Mouse (Mus musculus) urinary bladder, adult 2 months (tissue): Measurements from ENCODE around the gene Btbd6. TPM values are rescaled to one million over a fixed set of nuclear protein-coding genes. Genes with fewer than 3 reads are reported as not detected.
A peak's percentile ranks its signal among the peaks of the same experiment; 100 is the strongest.

Source experiments
- DNase-seq: peaks from one replicate; pipeline ENCODE4 v3.0.0; 2022; ENCODE audit warnings: low spot score
- polyA plus RNA-seq: library from polyadenylated mRNA; depleted of rRNA; stranded (reverse); fragments of >200 nt; gene quantifications from 2 replicates; pipeline ENCODE4 v1.2.3, GENCODE M21; 2012

The Btbd6 gene
- polyA plus RNA-seq, 1 experiment, result 26.8 TPM

- DNase-seq, result no peak
These were observed 23.2 kb upstream of the Btbd6 start for GRCm38 (mm10) chr12:112952926-112953565.

GRCm38 (mm10) chr12:112955800-112956199 is 20.5 kb upstream of the Btbd6 start:
- no peak for DNase-seq

- no peak for DNase-seq
These were observed 18.0 kb upstream of the Btbd6 start for GRCm38 (mm10) chr12:112958303-112958702.

GRCm38 (mm10) chr12:112959421-112959820 is 16.9 kb upstream of the Btbd6 start:
- DNase-seq, result no peak

- no peak for DNase-seq
These were observed 14.9 kb upstream of the Btbd6 start for GRCm38 (mm10) chr12:112961428-112961827.

DNA sequence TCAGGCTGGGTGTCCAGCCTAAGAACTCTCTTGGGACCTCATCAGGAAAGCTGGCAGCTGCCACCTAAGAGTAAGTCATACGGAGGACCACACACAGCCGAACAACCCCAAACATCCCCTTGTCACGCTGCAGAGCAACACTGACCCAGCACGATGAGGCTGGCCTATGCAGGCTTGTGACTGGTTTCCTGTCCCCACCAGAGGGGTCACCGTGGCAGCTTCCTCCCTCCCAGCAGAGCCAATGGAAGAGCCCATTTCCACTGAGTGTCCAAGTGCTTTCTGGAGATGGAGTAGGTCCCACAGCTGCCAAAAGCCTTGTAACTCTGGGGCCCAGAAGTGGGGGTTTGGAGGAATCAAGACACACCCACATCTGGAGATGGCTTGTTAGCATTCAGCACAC is 14.4 kb upstream of the Btbd6 start:
- no peak for DNase-seq

DNA sequence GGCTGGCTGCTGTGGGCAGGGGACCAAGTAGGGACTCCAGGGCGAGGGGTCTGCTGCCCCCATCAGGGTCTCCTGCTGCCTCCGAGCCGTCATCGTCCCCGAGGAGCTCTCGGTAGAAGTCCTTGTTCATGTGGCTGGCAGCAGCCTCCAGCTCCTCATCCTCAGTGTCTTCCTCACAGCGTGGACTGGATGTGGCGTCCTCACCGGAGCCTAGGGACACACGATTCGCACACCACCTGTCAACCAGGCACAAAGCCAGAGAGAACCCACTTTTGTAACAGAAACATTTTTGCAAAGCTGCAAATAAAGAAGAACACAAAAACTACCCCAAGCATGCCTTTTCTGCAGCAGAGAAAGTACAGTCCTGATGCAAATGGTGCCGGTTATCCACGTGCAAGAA is 10.5 kb upstream of the Btbd6 start:
- no peak for DNase-seq

DNA sequence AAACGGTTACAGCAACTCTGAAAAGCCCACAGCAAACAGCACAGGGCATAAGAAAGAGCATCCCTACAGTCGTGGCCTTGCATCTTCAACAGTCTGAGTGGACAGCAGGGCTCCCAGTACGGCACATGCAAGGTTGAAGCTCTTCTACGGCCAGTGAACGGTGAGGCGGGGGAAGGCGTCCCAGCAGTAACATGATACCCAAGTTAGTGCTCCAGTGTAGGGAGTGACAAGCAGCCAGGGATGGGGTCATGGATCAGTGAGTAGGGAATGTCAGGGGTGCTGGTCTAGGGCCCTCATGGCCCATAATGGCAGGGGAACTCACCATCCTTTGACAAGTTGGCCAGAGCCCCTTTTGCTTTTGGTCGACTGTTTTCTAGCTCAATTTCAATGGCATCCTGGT is 7.3 kb upstream of the Btbd6 start:
- DNase-seq, result no peak

DNA sequence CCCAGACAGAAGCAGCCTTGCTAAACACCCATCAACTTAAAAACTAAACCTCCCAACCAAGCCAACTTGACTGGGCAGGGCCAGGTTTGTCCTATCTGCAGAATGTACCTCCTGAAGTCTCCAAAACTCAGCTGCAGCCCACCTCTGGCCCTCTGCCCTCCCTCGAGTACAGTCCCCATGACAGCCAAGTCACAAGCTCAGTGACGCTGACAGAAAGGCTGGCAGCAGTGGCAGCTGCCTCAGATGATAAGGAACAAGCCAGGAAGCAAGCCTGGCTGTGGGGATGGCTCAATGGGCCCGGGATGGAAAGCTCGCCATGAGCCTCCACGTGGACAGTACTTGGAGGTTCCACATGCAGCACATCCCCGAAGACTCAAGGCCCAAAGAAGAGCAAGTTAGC is 6.7 kb upstream of the Btbd6 start:
- no peak for DNase-seq

GRCm38 (mm10) chr12:112974736-112975135 is 1.5 kb upstream of the Btbd6 start:
- DNase-seq, result no peak

DNA sequence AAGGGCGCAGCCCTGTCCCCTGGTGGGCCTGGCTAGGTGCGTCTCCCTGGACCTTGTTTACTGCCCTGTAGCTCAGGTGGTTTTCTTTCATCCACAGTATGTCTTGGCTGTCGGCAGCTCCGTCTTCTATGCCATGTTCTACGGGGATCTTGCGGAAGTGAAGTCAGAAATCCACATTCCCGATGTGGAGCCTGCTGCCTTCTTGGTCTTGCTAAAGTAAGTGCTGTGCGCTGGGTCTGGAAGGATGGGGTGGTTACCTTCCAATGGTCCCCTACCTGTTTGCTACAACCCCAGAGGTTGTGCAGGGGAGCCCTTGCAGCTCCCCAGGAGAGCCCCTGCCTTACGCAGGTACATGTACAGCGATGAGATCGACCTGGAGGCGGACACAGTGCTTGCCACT is 874 bp downstream of the Btbd6 start:
- DNase-seq, result no peak

- no peak for DNase-seq
These were observed 5.7 kb downstream of the Btbd6 start for GRCm38 (mm10) chr12:112982031-112982430.

DNA sequence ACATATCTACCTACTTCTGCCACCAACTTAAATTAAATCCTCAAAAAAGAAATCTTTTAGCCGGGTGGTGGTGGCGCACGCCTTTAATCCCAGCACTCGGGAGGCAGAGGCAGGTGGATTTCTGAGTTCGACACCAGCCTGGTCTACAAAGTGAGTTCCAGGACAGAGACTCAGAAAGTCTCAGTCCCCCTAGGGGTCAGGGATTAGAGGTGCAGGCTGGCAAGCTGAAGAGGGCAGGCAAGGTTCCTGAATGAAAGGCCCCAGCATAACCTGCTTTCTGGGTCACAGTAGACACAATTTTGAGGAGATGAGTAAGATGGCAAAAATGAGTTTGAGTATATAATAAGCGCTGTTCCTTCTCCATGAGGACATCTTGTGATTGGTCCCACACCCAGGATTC is 9.1 kb downstream of the Btbd6 start:
- no peak for DNase-seq

DNA sequence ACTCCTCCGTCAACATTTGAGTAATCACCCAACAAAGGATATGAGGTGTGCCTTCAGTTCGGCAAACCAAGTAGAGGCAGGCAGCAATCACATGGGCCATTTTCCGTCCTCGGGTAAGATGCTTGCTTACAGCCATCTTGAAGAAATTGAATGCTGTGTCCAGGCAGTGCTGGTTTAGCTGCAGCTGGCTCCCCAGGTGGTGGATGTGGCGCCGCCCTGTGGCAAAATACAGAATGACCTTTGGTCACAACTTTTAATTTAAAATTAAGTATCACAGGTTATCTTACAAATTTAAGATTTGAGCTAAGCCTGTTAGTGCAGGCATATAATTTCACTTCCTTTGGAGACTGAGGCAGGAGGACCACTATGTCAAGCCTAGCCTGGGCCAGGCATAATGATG is 11.6 kb downstream of the Btbd6 start:
- no peak for DNase-seq

DNA sequence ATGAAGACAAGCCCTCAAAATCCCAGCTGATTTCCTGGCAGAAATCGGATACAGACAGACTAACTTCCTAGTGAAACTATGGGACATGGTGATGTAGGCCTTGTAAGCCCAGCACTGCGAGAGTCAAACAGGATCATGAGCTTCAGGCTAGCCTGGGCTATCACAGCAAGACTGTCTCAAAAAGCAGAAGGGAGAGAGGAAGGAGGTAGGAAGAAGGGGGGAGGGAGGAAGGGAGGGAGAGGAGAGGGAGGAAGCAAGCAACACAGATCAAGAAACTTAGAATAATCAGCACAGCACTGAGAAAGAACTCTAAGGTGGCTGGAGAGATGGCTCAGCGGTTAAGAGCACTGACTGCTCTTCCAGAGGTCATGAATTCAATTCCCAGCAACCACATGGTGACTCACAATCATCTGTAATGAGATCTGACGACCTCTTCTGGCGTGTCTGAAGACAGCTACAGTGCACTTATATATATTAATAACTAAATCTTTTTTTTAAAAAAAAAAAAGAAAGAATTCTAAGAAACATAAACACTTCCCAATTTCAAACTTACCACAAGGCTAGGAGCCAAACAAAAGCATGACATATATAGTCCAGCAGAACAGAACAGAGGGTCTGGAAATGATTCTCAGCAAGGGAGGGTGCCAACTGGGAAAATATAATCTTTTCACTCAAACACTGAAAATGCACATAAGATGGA is 14.6 kb downstream of the Btbd6 start:
- DNase-seq, result no peak

- no peak for DNase-seq
These were observed 15.2 kb downstream of the Btbd6 start for GRCm38 (mm10) chr12:112991444-112991843.

DNA sequence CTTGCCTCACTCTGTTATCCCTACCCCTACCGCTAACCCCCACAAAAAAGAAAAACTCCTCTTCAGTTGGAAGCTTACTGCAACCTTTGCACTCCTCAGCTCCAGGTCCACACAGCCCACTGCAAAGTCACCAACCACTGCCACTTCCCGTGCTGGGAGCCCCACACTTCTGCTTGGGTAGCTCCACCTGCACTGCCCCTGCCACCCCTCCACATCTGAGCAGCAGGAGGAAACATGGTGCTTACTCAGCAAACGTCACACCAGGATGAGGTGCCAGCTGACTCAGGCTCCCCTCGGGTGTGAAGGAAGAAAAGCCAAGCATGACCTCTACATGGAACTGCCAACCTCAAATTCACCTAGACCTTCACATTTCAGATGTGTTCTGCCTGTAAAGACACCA is 17.9 kb downstream of the Btbd6 start:
- no peak for DNase-seq

- DNase-seq, result no peak
These were observed 23.4 kb downstream of the Btbd6 start for GRCm38 (mm10) chr12:112999569-113000293.

- peak; percentile 90 for DNase-seq
These were observed 24.2 kb downstream of the Btbd6 start, which contains the start of gene Brf1 for GRCm38 (mm10) chr12:113000294-113001132. Gene Brf1, minus strand, starts transcription at chr12:113000704.

DNA sequence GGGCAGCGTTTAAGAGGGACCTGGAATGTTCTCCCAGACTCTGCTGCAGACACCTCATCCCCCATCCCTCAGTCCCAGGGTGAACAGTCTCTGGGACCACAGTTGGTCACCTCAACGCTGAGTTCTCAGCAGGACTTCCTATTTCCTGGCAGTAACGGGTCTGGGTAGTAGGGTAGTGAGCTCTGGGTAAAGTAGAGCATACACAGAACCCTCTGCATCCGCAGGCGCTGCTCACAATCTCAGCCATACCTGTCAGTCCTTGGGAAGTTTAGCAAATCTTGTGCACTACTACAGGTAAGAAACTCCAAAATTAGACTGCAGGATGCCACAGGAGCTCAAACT is 24.8 kb downstream of the Btbd6 start:
- no peak for DNase-seq

- no peak for DNase-seq
These were observed 26.4 kb downstream of the Btbd6 start for GRCm38 (mm10) chr12:113002667-113003066.

DNA sequence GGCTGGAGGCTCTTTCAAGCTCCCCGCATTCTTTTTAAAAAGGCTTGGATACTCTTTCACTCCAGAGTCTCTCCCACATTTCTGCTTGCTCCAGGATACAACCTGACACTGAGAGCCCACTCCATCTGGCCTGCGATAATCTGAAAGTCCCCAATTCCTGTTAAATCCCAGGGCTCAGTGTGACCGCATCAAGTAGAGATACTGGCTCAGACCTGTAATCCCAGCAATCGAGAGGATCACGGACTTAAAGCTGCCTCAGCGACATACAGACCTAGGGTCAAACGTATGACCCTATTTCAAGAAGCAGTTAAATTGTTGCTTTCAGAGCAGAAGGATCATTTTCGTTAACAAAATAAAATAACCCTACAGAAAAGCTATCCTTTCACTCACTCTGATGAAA is 27.7 kb downstream of the Btbd6 start:
- DNase-seq, result no peak
